Mouse (Mus musculus): Measurements from ENCODE around the gene Pard3.

The Pard3 gene

DNA sequence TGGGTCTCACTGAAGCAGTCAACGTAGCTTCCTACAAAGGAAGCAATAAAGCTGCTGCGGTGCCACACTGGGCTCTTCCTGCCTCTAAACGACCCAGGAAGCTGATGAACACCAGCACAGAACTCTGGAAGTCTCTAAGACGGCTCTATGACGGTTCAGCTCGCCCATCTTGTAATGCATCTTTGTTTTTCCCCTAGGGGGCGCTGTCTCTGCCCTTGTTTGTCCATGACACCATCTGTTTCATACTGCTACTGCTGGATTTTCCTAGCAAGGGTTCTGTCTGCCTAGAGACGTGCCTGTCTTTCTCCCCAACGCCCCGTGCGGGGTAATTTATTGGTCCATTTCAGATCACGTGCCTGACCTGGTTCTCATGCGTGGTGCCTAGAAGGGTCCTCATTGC, 188.3 kb downstream of the Pard3 start:
- DNase-seq: no peak

DNA sequence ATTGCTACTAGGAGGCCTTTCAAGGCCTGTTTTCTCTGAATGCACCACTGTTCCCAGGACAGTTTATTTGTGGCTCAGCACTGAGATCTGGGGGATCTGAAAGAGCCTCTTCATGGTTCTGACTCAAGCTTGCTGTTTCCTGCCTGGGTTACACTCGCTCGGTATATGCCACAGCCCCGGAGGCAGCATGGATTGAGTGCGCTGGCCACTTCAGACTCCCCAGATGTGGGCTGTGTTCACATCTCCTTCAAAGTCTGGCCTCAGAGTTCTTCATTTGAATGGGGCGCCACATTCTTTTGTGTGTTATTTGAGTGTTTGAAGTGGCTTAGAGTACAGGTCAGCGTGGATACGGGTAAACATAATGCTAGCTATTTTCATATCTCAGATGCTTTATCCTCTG, 190.9 kb downstream of the Pard3 start:
- DNase-seq: no peak

DNA sequence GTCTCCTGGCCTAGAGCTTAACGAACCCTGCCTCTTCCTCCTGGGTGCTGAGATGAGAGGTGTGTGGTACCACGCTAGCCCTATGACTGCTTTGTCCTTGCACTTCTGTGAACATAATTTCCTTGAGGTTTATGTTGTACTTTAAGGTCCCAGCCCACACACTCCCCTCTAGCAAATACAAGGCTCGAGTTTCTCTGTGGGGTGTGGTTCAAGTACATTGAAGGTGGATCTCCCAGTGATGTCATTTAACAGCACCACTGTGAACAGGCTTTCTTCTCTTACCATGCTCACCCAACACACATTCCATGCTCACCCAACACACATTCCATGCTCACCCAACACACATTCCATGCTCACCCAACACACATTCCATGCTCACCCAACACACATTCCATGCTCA, 193.4 kb downstream of the Pard3 start:
- DNase-seq: no peak

DNA sequence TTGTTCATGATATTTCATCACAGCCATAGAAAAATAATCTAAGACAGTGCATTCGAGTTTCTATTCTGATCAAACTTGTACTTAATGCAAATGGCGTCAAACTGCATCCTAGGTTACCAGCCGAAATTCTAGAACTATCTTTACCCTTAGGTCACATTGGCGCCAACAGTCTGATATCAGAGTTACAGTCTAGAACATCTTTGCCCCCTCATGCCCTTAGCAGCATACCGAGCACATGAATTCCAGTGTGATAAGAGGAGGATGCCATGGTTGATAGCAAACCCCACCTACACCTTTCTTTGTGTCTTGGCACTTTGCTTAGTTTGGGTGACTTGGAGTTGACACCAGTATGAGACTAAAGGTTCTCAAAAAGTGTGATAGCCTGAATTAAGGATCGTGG, 197.4 kb downstream of the Pard3 start:
- DNase-seq: no peak

DNA sequence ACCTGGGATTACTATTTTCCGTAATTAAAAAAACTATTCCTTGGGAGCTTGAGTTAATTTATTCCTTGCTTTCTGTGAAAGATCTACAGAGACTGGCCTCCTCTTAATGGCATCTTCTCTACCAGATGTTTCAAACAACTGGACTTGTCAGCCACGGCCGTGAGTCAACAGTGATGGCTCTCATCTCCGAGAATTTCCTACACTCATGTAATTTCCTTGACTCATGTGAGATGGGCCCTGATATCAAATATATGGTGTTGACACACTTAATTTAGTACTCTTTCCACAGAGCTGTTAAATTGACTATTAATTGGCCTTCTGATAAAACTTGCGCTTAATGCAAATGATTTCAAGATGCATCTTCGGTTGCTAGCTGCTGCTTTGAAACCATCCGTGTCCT, 198.3 kb downstream of the Pard3 start:
- no peak for DNase-seq

DNA sequence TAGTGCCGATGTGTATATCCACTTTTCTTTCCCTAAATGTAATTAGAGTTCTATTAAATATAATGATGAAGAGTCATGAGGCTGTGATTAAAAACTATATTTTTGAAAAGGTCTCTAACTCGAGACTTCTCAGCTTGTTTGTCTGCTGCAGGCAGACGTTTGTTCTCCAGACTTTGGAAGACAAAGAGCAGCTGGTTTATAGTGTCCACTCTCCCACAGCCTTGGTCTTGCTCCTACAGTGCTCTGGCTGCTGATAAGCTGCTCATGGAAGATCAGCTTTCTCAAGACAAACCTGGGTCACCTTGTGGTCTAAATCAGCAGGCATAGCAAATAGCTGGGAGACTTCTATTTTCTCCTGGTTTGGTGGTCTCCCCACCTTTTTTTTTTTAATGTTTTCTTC, 198.7 kb downstream of the Pard3 start:
- no peak for DNase-seq

DNA sequence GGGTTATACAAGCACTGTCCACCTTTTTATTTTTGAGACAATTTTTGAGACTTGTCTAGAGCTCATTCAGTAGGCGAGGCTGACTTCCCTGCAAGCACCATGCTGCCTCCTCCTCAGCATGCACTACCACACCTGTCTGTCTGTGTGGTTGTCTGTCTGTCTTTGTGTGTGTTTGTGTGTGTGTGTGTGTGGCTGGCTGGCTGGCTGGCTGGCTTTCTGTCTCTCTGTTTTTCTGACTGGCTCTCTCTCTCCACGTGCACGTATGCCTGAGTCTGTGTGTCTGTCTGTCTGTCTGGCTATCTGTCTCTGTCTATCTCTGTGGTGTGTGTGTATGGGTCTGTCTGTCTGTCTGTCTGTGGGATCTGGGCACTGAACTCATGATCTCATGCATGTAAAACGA, 199.2 kb downstream of the Pard3 start:
- no peak for DNase-seq

DNA sequence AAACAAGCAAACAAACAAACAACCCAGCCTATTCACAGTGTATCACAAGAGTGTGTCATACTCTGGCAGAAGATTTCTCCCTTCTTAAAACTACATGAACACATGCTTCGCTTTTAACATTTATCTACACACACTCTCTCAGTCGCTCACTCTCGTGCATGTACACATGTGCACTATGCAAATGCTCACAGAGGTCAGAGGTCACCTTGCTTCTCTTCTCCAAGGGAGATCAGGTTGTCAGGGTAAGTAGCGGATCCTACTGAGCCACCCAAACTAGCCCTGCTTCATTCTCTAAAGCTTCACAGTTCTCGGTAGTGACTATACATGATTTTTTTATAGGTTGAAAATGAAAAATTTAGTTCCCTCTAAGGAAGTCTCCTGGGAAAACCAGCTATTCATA, 199.8 kb downstream of the Pard3 start:
- no peak for DNase-seq

DNA sequence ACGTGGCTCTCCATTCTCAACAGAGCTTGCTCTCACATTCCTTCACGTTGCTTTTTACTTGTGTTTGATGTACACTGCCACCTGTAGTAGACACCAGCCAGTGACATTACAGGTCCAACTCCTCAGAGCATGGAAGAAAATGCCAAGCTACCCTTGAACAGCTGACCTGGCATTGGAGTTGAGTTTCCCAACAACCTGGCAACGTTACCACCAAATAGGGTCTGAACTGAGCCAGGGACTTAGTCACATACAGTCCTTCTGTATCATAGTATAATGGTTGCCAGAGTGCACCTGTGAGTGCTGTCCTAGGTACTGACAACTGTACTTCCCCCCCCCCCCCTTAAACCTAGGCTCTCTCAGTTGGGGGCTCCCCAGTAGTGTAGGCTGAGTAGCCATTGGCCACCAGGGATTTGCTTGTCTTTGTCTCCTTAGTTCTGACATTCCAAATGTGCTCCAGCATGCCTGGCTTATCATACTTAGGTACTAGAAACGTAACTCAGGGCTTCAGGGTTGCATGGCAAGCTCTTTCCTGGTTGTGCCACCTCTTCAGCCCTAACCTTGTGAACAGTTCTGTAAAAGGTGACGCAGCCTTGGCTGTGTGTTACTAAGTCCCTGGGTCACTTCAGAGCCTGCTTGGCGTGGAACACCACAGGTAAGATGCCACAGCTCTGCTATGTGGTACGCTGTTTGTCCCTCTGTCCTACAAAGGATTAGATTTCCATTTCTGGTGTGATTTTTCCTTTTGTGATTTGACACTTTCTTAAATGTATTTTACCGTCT, 201.2 kb downstream of the Pard3 start:
- DNase-seq: no peak

DNA sequence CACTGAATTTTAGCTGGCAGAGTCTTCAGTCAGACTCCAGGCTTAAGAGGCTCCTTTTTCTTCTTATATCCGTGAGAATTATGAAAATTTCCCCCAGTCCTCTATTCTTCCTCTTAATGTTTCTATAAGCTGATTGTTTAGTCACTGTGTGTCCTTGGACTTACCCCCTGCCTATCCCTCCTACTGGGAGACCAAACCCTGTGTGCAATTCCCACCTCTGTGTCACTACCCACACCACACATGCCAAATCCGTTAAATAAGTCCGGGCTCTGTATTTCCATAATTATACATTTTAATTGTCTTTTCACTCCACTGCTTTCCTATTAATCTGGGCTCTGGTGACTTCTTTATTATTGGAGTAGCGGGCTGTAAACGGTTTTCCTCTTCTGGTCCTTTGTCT, 203.1 kb downstream of the Pard3 start:
- DNase-seq: no peak

DNA sequence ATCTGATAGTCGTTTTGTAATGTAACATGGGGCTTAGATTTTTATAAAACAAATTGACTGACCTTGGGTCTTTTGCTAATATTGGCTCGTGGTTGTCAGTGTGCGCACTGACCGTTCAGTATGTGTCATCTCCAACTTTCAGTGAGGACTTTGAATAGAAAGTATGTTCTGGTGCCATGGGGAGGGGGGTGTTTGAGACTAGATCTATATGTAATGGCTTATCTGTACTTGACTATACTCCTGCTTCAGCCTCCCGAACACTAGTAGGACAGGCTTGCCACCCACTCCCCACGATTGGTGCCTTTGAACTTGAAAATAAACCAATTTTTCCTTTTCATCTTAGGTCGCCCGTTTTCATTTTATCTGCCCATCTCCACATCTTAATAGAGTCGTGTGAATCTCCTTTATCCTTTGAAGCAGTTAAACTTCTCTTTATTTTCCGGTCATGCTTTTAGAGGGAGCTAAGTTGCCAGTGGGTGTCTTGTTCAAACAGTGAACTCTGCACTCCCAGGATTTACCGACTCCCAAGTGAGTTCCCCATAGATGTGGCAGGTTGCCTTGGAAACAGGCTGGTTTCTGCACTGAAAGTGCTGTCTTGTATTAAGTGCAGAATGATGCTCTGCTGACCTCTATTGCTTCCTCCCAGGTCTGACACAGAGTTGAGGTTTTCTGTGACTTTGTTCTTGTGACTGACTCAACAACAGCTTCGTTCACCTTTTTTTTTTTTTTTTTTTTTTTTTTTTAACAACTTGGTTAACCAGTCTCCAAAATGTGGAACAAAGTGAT, 204.7 kb downstream of the Pard3 start:
- DNase-seq: peak; percentile 17

DNA sequence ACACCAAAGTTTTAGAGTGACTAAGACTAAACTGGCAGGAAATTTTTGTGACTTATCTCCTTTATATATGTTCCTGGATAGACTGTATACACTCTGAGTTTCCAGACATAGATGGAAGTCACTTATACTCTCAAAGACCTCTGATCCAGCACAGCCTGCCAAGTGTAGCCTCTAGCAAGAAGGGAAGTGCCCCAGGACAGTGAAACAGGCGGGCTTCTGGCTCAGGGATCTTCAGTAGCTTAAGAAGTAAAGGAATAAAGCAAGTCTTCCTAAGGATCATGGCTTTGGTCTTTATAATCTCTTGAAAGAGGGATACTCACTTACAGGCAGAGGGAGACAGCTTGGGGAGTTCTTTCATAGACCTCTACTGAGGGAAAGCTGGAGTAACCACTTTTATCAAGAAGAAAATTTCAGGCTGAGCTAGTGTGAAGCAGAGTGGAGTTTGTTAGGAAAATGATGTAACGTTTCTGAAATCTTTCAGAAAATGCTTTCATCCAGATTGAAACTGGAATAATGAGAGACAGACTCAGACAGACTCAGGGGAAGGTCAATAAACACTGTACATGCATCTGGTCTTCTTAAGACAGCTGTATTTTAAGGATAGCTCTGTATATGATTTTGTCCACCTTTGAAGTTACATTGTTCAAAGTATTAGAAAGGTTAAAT, 205.5 kb downstream of the Pard3 start:
- DNase-seq: no peak

DNA sequence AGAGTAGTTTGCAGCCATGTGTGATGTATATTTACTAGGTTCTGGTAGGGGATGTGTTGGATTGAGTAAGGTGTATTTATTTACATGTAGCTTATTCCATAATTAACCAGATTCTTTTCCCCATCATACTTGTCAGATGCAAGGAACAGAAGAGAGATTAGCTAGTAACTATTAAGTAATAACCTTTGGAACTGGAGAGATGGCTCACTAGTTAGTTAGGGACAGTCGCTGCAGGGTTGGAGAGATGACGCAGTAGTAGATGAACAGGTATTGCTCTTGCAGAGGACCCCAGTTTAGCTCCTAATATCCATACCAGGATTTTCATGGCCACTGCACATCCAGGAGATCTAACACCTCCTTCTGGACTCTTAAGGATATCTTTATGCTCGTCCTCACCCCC, 207.5 kb downstream of the Pard3 start:
- DNase-seq: no peak

DNA sequence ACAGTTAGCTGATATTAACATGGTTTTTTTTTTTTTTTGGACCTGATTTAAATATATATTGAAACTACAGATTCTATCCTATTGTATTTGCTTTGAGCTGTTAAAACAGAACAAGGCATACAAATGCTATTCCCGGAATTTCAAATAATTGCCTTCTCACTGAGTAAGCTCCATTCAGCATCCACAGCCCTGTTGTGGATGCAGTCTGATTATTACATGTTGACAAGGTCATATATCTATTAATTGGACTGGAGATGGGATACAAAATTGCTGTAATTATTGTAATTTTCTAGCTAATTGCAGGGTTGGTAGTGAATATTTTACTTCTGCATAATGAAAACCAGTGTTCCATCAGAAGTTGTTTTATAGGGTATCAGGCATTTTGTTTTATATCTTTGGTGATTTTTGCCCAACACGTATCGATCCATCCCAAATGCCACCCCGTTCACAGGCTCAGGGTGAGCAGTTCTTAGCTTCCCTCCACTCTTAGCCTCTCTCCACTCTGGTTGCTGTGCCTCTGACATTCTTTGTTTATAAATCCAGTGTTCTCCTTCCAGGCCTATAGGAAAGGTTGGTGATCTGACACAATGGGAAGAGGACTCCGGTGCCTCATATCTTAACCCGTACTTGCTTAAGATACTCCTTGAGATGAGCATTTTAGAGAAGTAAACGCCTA, 216.7 kb downstream of the Pard3 start:
- DNase-seq: no peak

DNA sequence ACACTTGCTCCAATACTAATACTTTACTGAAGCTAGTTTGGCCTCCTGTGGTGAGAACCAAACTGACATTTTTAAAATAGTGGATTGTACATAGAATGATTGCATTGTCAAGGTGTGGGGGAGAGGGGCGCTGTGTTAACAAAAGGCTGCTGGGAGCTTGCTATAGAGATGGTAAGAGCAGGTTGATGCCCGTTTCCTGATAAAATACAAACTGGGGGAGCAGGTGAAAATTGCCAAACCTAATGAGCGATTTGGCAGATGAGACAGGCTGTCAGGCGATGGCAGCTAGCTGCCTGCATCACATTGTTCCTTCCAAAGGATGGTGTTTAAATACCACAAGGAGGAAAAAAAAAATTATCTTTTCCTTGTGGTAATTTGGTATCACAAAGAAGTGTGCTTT, 217.3 kb downstream of the Pard3 start:
- DNase-seq: no peak

DNA sequence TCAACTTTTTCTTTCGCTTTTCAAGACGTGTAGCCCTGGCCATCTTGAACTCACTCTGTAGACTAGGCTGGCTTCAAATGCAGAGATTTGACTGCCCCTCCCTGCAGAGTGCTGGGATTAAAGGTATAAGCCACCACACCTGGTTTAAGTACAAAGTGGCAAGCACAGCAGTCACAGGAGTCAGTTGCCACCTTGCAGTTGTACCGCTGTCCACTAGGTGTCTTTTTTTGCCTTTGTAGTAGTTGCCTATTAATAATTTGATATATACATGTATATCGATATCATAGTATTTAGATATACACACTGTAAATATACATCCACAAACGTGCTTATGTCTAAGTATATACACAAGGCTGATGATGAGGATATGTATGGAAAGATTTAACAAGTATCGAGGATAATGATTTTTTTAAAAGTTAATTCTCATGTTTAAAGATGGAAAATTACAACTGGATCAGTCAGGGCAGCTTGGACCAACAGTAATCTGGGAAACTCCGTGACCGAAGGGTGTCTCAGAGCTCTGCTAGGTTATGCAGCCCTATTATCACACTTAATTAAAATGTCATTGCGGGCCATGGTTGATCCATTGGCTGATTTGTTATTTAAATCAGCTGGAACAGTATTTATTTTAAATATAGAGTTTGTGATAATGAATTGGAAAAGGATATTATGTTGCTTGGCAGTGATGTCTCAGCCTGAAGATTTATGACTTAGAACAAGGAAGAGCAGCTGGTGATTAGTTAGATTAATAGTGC, 220.9 kb downstream of the Pard3 start:
- DNase-seq: no peak

DNA sequence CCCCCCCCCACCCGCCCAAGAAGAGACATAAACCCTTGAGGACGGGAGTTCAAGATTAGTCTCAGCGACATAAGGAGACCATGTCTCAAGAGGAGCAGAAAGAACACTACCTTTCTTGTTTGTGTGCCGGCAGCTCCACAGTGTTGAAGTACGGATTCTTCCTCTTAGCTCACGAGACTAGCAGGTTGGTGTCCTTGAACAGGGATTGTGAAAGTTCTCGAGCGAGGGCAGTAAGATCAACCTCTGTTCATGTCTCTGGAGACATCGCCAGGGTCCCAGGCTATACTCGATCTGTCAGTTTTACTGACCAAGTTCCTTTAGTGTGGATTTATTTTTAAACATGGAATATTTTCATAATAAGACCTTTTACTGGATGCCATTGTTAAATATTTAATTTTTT, 224.1 kb downstream of the Pard3 start:
- no peak for DNase-seq

DNA sequence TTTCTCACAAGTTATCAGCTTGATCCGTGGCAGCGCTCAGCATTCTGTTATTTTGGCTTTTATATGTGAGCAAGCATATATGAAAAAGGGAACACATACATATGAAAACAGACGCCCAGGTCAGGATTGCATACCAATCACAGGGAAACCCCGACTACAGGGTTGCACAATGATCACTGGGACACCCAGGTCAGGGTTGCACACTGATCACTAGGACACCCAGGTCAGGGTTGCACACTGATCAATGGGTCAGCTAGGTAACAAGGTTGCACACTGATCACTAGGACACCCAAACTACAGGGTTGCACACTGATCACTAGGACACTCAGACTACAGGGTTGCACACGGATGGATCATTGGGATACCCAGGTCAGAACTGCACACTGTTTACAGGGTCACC, 228.6 kb downstream of the Pard3 start:
- no peak for DNase-seq

DNA sequence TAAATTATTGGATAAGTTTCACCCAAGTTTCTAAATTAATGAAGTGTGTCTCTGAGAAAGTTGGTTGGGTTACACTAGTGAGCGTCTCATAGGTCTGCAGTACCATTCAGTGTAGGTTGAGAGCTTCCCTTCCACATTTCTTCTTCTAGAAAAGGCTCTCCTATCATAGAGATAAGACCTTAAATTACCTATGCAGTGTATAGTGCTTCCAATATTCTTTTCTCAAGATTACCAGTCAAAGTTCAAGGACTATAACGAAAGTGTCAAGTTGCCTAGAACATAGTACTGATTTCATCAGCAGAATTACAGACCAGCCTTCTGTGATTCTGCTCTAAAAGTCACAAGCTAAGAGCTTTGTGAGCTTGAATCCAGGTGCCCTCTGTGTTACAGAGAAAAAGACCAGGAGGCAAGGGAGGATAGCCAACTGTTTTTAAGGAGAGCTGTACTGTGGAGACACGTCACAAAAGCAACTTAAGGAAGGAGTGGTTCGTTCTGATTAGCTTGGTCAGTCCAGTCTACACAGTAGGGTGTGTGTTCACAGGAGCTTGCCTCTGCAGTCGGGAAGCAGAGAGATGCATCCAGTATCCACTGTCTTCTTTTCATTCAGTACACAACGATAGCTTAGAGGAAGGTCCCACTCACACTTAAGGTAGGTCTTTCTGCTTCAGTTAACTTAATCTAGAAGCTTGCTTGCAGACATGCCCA, 229.5 kb downstream of the Pard3 start:
- DNase-seq: no peak

DNA sequence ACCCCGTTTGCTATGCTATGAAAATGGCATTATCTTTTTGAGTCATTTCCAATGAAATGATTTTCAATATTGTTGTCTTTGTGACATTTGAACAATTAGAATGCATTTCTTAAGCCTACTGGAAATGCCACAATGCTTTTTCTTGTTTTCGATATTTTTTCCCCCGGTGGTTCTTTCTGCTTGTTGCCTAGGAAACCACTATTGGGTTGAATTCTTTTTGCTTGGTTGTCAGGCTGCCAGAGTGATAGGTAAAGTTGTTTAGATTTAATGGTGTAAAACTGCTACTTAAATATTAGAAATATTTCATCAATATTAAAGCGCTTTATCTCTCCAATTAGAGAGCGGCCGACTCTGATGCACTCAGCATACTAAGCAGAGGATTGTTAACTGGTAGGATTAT, 230.4 kb downstream of the Pard3 start:
- no peak for DNase-seq

DNA sequence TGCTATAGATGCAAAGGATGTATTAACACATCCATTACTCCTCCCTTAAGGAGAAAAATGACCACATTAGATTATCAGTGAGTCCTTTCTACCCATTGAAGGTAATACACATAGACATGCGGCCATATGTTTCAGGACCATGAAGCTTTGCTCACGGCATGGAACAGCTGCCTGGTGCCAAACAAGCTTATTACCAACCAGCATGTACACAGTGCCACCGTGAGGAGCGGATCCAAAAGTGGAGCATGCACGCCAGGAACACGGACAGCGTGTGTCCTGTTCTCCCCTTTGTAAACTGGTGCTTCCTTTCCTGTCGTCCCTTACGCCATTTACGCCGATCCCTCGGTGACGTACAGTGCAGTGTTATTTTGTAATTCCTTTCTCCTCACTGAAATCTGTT, 232.2 kb downstream of the Pard3 start:
- DNase-seq: no peak

DNA sequence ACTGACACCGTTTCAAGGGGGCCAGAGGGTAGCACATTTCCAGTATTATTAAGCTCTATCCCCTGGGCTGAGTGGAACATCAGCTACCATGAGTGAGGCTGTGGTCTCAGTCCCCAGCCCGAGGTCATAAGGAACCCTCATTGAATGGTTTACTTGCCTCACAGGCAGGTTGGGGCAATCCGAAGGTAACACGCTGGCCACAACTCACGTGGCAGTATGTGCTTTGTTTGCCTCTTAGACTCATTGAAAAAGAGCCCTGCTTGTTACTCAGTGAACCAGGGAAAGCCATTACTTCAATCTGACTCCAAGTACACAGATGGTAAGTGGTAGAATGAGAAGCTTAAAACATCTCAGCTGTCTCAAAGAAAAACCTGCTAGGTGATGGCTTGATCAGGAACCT, 236.8 kb downstream of the Pard3 start:
- peak; percentile 24 for DNase-seq
